Mouse (Mus musculus): ENCODE measurements at regions not wholly inside any gene's neighbourhood (a gene's known extent, or its start where the extent isn't known, plus 50 kb on each side); places are given as distances from the start of the nearest gene placed in this dataset.

DNA sequence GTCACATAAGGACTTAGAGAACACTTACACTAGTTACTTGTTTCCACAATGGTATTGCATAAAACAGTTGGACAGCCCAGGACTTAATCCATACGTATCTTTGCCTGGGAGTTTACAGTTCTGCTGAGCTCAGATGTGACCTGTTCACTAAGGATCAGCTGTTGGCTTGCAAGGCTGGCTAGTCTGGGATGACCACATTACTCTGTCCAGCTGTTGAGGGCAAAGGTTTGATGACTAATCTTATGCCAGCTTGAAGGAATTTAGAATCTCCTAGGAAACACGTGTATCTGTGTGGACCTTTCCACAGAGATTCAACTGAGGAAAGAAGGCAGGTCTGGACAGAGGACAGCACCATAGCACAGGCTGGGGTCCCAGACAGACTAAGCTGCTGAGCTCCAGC is 188.7 kb upstream of the Sesn3 start:
- no peak for DNase-seq (ENCODE audit: extremely low spot score in 1 of 2, low spot score in 2 of 2)
- TF ChIP-seq CTCF (IDR thresholded peaks at IDR 0.05): no peak
- Histone ChIP-seq H3K27ac (no peak overlapping the region), H3K4me3 (no peak overlapping the region)
- intact Hi-C loops (cut with DNase I): no loop called here

- intact Hi-C loops (cut with DNase I): no loop called here
- no peak for TF ChIP-seq CTCF (IDR thresholded peaks at IDR 0.05)
- no peak for DNase-seq (ENCODE audit: extremely low spot score in 1 of 2, low spot score in 2 of 2)
- Histone ChIP-seq H3K4me3 (no peak overlapping the region), H3K27ac (no peak overlapping the region)
Measured at GRCm38 (mm10) chr9:14086611-14087010, 188.3 kb upstream of the Sesn3 start.

- intact Hi-C loops (cut with DNase I): no loop called here
Measured at GRCm38 (mm10) chr9:14087874-14088273, 187.0 kb upstream of the Sesn3 start.

GRCm38 (mm10) chr9:14089791-14090256 is 185.0 kb upstream of the Sesn3 start:
- no peak for TF ChIP-seq CTCF (IDR thresholded peaks at IDR 0.05)
- intact Hi-C loops (cut with DNase I): no loop called here
- peak in 1 of 2 experiments; percentile 32 for DNase-seq (ENCODE audit: extremely low spot score in 1 of 2, low spot score in 2 of 2)
- H3K4me3 ChIP-seq: no peak overlapping the region
- peak overlapping the region; percentile 26 for H3K27ac ChIP-seq

More at GRCm38 (mm10) chr9:14087874-14088273, 187.0 kb upstream of the Sesn3 start:
- 0 out of 2 replicates have a peak overlapping the region, but pooled peaks have one; percentile 32 for H3K27ac ChIP-seq
- H3K4me3 ChIP-seq: no peak overlapping the region
- TF ChIP-seq CTCF (IDR thresholded peaks at IDR 0.05): no peak
- no peak for DNase-seq (ENCODE audit: extremely low spot score in 1 of 2, low spot score in 2 of 2)

DNA sequence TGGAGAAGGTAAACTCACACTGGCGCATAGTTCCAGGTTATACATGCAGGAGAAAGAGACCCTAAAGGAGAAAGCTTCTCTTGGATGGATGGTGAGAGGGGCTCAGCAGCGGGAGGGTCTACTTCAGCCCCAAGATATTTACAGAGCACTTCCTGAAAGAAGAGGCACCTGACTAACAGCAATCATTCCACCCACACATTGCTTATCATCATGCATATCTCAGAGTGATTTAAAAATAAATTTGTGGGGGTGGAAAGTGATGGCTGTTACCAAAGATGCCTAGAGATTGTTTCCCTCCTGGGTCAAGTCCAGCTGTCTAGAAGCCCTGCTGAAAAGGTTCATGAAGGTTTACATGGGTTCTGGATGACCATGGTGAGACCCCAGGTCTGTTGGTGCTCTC is 184.4 kb upstream of the Sesn3 start:
- intact Hi-C loops (cut with DNase I): no loop called here
- no peak for TF ChIP-seq CTCF (IDR thresholded peaks at IDR 0.05)
- peak overlapping the region; percentile 26 for H3K27ac ChIP-seq
- H3K4me3 ChIP-seq: no peak overlapping the region
- no peak for DNase-seq (ENCODE audit: extremely low spot score in 1 of 2, low spot score in 2 of 2)

DNA sequence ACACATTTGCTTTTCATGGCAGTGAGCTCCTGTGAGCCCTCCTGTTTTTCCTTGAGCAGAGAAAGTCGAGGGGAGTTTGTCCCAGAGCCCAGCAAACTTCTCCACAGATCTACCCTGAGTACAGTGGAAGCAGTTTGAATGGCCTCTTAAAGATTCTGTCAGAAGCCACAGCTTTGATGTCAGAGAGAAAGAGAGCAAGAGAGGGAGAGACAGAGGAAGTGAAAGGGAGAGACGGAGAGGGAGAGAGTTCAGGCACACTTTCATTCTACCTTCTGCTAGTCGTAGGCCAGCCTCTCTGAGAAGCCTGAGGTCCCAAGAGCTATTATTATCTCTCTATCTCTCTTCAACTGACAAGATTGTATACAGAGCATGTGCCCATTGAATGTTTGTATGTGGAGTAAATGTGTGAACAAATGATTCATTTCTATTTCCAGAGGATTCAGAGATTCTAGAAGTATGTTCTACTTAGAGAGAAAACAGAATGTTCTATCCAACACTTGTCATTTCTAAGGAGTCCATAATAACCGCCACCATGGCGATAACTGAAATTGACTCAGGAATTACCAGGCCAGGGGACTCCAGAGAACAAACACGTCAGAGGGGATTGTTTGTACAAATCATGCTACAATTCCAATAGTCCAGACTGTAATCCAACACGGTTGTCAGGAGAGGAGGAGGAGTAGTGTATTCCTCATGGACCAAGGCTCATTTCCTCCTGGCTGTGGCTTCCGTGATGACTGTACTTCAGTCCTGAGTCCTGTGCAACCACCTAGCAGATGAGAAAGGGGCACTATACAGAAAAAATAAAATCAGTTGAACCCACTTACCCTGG is 183.6 kb upstream of the Sesn3 start:
- no peak for DNase-seq (ENCODE audit: extremely low spot score in 1 of 2, low spot score in 2 of 2)
- no peak for TF ChIP-seq CTCF (IDR thresholded peaks at IDR 0.05)
- peak overlapping the region; percentile 26 for H3K27ac ChIP-seq
- no peak overlapping the region for H3K4me3 ChIP-seq
- intact Hi-C loops (cut with DNase I): no loop called here

GRCm38 (mm10) chr9:14092996-14093442 is 181.8 kb upstream of the Sesn3 start:
- DNase-seq (ENCODE audit: extremely low spot score in 1 of 2, low spot score in 2 of 2): no peak
- no peak for TF ChIP-seq CTCF (IDR thresholded peaks at IDR 0.05)
- intact Hi-C loops (cut with DNase I): no loop called here
- Histone ChIP-seq H3K4me3 (no peak overlapping the region), H3K27ac (no peak overlapping the region)

DNA sequence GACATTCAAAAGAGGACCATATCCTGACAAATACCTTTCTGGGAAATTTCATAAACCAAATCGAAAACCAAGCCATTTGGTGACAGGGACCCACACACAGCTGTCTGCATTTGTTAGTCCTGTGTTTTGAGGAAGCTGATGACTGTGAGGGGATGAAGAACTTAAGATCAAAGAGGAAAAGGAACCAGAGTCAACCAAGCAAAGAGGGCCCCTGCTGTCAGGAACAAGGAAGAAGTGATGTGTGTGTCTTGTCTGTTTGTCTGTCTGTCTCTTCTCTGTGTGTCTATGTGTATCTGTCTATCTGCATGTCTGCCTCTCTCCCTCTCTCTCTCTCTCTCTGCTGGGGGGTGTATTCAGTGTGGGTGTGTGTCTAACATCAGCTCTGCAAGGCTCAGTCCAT is 171.3 kb upstream of the Sesn3 start:
- Histone ChIP-seq H3K27ac (no peak overlapping the region), H3K4me3 (no peak overlapping the region)
- intact Hi-C loops (cut with DNase I): no loop called here
- no peak for DNase-seq (ENCODE audit: extremely low spot score in 1 of 2, low spot score in 2 of 2)
- TF ChIP-seq CTCF (IDR thresholded peaks at IDR 0.05): no peak

DNA sequence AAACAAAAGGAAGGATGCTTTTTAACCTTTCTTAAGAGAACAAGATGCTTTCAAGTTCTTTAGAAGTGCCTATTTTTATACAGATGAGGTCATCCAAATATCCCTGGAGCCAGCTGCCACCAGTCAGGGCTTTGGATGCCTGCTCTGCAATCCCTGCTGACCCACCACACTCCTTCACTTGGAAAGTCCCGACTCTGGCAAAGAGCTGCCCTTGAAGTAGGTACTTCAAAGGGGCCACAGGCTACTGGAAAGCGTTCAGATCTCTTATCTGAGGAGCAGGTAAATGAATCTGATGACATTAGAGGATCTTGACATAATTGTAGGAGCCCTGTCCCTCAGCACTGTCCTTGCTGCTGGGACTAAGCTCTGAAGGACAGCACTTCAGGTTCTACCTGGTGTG is 169.9 kb upstream of the Sesn3 start:
- intact Hi-C loops (cut with DNase I): no loop called here

GRCm38 (mm10) chr9:14106371-14106770 is 168.5 kb upstream of the Sesn3 start:
- no peak overlapping the region for H3K4me3 ChIP-seq
- no peak for DNase-seq (ENCODE audit: extremely low spot score in 1 of 2, low spot score in 2 of 2)
- intact Hi-C loops (cut with DNase I): no loop called here
- no peak overlapping the region for H3K27ac ChIP-seq
- no peak for TF ChIP-seq CTCF (IDR thresholded peaks at IDR 0.05)

More for the DNA sequence above, 169.9 kb upstream of the Sesn3 start:
- Histone ChIP-seq H3K4me3 (no peak overlapping the region), H3K27ac (no peak overlapping the region)
- no peak for DNase-seq (ENCODE audit: extremely low spot score in 1 of 2, low spot score in 2 of 2)
- no peak for TF ChIP-seq CTCF (IDR thresholded peaks at IDR 0.05)

- no peak for DNase-seq (ENCODE audit: extremely low spot score in 1 of 2, low spot score in 2 of 2)
- TF ChIP-seq CTCF (IDR thresholded peaks at IDR 0.05): no peak
- intact Hi-C loops (cut with DNase I): no loop called here
- Histone ChIP-seq H3K4me3 (no peak overlapping the region), H3K27ac (no peak overlapping the region)
Measured at GRCm38 (mm10) chr9:14108798-14109197, 166.1 kb upstream of the Sesn3 start.

DNA sequence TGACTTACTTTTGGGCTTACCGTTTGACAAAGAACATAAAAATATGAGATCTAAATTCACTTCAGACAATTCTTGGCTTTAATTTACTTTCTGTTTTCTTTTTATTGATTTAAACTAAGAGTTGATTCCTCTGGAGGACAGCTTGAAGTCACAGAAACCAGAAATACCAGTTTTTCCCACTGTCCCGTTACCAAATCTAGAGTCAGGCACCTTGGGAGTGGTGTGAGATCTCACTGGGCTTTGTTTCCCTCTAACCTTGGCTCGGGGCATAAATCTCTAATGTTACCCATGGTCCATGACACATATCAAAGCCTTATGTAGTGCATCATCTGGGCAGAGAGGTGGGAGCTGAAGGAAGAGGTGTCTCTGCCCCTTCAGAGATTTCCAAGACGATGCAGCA is 165.4 kb upstream of the Sesn3 start:
- intact Hi-C loops (cut with DNase I): no loop called here
- DNase-seq (ENCODE audit: extremely low spot score in 1 of 2, low spot score in 2 of 2): no peak
- H3K27ac ChIP-seq: no peak overlapping the region
- H3K4me3 ChIP-seq: no peak overlapping the region
- TF ChIP-seq CTCF (IDR thresholded peaks at IDR 0.05): no peak

DNA sequence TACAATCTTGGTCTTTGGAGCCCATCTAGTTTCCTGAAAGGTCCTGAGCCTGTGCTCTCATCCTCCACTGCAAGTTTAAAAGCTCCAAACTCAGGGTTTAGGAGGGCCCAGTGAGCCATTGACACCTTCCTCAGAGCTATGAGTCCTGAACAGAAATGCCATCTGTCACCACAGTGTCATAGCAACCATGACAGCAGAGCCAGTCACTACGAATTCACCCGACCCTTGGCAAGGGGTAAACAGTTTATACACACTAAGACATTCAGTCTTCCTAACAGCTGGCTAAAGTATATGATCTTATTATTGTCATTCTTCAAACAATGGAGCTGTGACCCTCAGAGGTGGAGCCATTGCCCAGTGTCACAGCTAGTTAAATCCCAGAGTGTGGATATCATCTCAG is 163.2 kb upstream of the Sesn3 start:
- no peak for TF ChIP-seq CTCF (IDR thresholded peaks at IDR 0.05)
- no peak overlapping the region for H3K4me3 ChIP-seq
- no peak for DNase-seq (ENCODE audit: extremely low spot score in 1 of 2, low spot score in 2 of 2)
- H3K27ac ChIP-seq: no peak overlapping the region
- intact Hi-C loops (cut with DNase I): no loop called here

Measured in left cerebral cortex, adult 2 months (tissue).